Mouse (Mus musculus) megakaryocyte-erythroid progenitor cell, adult 5-6 weeks (primary cell): ENCODE data around the gene Tmco4. TPM values are rescaled to one million over a fixed set of nuclear protein-coding genes. Genes with fewer than 3 reads are reported as not detected.

ENCODE experiments used
- ATAC-seq: replicated peaks from 2 replicates; pipeline ENCODE4 v1.8.0; 2016; ENCODE audit warnings: mild to moderate bottlenecking, inconsistent platforms; ENCODE audit not compliant: severe bottlenecking, poor library complexity, low FRiP score, low TSS enrichment
- total RNA-seq, 2 experiments: library from RNA; stranded (forward) in 1 of 2; stranded (reverse) in 1 of 2; fragments of 200-1000, 215-1000 nt in 1 of 2; fragments of >200 nt in 1 of 2; fragmentation: Nextera tagmentation in 1 of 2; gene quantifications; 2 replicates each; pipeline ENCODE4 v1.2.3; 2014 to 2017

The Tmco4 gene
- total RNA-seq, 2 experiments from 2014 or later, result 6.2 to 7.8 TPM

GRCm38 (mm10) chr4:139082790-139083564 lies 110.3 kb downstream of the Tmco4 start:
- ATAC-seq, result no peak

GRCm38 (mm10) chr4:139085337-139085736 lies 112.6 kb downstream of the Tmco4 start:
- ATAC-seq, result no peak

- ATAC-seq, result peak; percentile 64
Observed at GRCm38 (mm10) chr4:139086037-139086436, 113.3 kb downstream of the Tmco4 start.

- no peak for ATAC-seq
Observed at GRCm38 (mm10) chr4:139086984-139087383, 114.3 kb downstream of the Tmco4 start.

- ATAC-seq, result no peak
Observed at GRCm38 (mm10) chr4:139088982-139089671, 116.4 kb downstream of the Tmco4 start.

GRCm38 (mm10) chr4:139090303-139090940 lies 117.7 kb downstream of the Tmco4 start:
- ATAC-seq, result no peak

GRCm38 (mm10) chr4:139091066-139091465 lies 118.4 kb downstream of the Tmco4 start:
- no peak for ATAC-seq

GRCm38 (mm10) chr4:139091478-139092355 lies 119.0 kb downstream of the Tmco4 start:
- ATAC-seq, result no peak

- ATAC-seq, result no peak
Observed at GRCm38 (mm10) chr4:139092356-139093195, 119.9 kb downstream of the Tmco4 start, which contains the start of gene Nbl1. Nbl1 (minus strand) TSS chr4:139092993.

GRCm38 (mm10) chr4:139093196-139093530 lies 120.5 kb downstream of the Tmco4 start:
- no peak for ATAC-seq

- no peak for ATAC-seq
Observed at GRCm38 (mm10) chr4:139095406-139095805, 122.7 kb downstream of the Tmco4 start.

- ATAC-seq, result no peak
Observed at GRCm38 (mm10) chr4:139096201-139096600, 123.5 kb downstream of the Tmco4 start.

GRCm38 (mm10) chr4:139100326-139100725 lies 127.6 kb downstream of the Tmco4 start:
- ATAC-seq, result no peak

- no peak for ATAC-seq
Observed at GRCm38 (mm10) chr4:139101546-139101945, 128.9 kb downstream of the Tmco4 start.

- no peak for ATAC-seq
Observed at GRCm38 (mm10) chr4:139105453-139105852, 132.8 kb downstream of the Tmco4 start.
